Mouse (Mus musculus): ENCODE data around the gene Med27.
"Not testable (repeated sequence)": the region's sequence is repeated elsewhere in the genome, so short reads cannot be mapped to it uniquely, and the experiment has no call there.

The Med27 gene

GRCm38 (mm10) chr2:29519402-29519801 lies 172.8 kb downstream of the Med27 start:
- no peak for DNase-seq (ENCODE audit: low spot score in 2 of 2)

DNA sequence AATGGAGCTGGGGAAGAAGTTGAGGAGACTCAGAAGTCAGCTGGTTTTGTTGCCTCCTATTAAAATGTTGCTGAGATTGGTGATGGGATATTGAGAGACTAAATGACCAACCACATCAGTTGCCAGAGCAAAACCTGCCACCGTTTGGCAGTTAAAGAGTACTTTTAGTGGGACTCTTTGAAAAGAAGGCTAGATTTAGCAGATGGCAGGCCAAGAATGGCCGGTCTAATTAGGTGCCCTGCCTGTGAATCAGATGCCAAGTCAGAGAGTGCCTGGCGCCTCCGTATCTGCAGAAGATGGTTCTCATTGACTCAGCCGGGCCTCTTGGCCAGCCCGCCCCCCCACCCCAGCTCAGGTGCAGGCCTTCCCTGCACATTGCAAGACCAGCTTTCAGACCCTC lies 173.6 kb downstream of the Med27 start:
- DNase-seq (ENCODE audit: low spot score in 2 of 2), result no peak

- DNase-seq (ENCODE audit: low spot score in 2 of 2), result no peak
Measured at GRCm38 (mm10) chr2:29521486-29521885, 174.9 kb downstream of the Med27 start.

GRCm38 (mm10) chr2:29523918-29524811 lies 177.5 kb downstream of the Med27 start:
- no peak for DNase-seq (ENCODE audit: low spot score in 2 of 2)

DNA sequence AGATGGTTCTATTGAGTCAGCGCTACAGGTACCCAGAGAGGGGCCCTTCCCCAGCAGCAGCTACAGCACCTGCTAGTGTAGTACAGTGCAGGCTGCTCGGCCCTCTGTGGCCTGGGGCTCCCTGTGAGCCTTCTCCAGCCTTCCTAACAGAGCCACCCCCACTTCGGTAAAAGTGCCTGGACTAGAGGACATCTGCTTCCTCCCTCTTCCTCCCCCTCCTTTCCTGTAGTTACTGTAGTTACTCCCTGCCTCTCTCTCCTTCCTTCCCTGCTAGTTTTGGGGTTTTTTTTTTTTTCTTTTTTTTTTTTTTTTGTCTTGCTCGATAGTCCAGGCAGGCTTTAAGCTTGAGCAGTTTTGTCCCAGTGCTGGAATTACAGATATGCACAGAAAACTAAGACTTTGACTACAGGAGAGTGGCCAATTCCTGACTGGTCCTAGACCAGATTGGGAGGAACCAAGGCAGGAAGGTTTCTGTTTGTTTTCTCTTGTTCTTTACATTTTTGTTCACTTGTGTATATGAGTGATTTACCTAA lies 178.7 kb downstream of the Med27 start:
- no peak for DNase-seq (ENCODE audit: low spot score in 2 of 2)

DNA sequence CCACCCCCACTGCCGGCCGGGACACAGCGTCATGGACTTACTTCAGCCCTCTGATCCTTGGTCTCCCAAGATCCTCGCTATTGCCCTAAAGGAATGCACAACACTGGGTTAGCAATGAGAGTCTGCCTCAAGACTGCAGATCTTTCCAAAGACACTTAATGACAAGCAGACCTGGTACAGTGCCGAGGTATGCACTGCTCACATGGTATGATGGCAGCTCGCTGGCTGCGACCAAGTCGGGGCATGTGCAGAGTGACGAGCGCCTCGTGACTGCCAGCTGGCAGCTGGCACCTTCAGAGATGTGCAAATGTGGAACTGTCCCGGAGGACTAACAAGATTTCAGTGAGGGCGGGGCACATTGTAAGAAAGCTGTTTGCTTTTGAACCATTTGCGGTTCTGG lies 179.6 kb downstream of the Med27 start:
- peak; percentile 29 to 37 for DNase-seq (ENCODE audit: low spot score in 2 of 2)

- DNase-seq (ENCODE audit: low spot score in 2 of 2), result not testable (repeated sequence)
Measured at GRCm38 (mm10) chr2:29527480-29527879, 180.9 kb downstream of the Med27 start.

DNA sequence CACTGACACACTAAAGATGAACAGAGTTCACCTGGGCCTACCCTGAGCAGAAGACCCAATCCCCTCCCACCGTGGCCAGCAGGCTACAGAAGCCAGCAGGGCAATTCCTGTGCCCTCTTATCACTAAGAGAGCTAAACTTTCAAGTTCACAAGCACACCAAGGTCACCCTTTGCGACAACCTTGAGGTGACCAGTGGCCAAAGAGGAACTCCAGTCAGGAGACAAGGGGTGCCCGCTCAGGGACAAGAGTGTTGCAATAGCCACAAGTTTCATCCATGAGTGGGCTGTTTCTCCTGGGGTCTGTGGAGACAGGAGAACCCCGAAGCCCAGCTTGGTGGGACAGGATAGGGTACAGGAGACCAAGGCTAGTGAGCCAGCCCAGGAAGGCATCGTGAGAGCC lies 182.2 kb downstream of the Med27 start:
- DNase-seq (ENCODE audit: low spot score in 2 of 2), result no peak

- not testable (repeated sequence) for DNase-seq (ENCODE audit: low spot score in 2 of 2)
Measured at GRCm38 (mm10) chr2:29529788-29530187, 183.2 kb downstream of the Med27 start.

DNA sequence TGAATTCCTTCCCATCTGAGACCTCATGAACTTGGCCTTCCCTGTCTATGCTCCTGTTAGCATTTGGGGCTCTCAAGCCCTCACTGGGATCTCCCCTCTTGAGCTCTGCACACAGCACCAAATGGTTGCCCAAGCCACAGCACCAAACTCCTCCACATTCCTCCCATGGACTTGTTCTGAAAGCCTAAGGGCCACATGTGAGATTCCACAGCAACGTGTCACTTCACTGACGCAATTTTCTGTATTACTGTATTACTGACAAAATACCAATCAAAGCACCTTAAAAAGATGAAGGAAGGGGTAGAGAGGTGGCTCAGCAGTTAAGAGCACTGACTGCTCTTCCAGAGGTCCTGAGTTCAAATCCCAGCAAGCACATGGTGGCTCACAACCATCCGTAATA lies 185.6 kb downstream of the Med27 start:
- no peak for DNase-seq (ENCODE audit: low spot score in 2 of 2)

DNA sequence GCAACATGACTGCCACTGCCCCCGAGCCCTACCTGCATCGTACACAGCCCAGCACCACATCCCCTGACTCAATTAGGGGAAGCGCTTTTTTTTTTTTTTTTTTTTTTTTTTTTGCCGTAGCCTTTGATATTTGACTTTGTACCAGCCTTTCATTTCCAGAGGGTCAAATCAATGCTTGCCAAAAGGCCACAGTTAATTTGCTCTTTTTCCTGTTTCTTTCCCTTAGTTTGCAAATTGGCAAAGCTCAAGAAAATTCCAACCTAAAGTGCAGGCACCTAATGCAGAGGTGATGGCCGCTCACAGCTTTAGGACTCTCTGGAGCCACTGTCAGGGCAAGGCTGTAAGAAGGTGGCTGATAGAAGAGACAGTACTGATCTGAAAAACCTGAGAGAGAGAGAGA lies 186.3 kb downstream of the Med27 start:
- no peak for DNase-seq (ENCODE audit: low spot score in 2 of 2)

- no peak for DNase-seq (ENCODE audit: low spot score in 2 of 2)
Measured at GRCm38 (mm10) chr2:29535566-29536244, 189.1 kb downstream of the Med27 start.

DNA sequence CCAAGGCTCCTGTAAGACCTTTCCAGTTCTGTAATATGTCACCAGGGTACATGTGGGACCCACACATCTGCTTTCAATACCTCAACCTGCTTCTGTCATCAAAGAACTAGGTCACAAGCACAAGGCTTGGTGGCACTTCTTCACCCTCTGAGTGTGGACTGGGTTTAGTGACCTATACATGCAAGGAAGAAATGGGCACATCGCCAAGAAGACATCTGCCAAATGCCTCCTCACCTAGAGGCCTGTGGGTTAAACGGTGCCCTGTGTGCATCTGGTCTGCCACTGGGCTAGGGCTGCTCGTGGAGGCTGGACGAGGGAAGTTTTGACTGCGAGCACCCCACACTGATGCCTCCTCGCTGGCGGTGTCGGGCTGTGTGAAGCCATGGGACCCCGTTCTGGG lies 189.9 kb downstream of the Med27 start:
- DNase-seq (ENCODE audit: low spot score in 2 of 2), result no peak

DNA sequence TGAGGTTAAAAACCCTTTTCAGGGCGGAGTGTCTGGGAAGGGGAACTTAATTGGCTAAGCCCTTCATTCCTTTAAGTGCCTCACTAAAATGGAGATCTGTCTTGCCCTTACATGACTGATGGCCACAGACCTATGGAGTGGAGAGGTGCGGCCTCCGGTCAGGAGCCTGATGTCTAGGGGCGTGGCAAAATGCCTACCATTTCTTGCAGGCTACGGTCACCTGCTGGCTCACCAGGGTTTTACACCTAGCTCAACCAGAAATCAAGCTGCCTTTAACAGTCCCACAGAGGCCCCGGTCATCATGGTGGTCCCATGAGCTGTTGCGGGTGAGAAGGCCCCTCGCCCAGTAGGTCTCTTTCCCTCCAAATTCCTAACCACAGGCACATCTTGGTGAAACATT lies 190.7 kb downstream of the Med27 start:
- DNase-seq (ENCODE audit: low spot score in 2 of 2), result no peak

GRCm38 (mm10) chr2:29542039-29542438 lies 195.4 kb downstream of the Med27 start:
- no peak for DNase-seq (ENCODE audit: low spot score in 2 of 2)

DNA sequence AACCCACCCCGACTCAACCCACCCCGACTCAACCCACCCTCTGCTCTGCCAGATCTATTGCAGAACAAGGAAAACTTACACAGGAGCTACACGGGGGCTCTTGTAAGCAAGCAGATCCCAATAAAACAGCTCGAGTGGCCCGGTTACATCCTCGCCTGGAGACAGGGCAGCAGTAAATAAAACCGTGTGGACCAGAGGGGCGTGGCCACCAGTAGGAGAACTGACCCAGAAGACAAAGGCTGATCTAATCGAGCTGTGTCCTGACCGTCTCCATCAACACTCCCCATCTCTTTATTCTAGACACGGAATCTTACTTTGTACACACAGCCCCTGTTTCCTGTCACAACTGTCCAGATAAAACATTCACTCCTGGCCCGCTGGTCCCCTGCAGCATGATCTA lies 200.0 kb downstream of the Med27 start:
- DNase-seq (ENCODE audit: low spot score in 2 of 2), result no peak

DNA sequence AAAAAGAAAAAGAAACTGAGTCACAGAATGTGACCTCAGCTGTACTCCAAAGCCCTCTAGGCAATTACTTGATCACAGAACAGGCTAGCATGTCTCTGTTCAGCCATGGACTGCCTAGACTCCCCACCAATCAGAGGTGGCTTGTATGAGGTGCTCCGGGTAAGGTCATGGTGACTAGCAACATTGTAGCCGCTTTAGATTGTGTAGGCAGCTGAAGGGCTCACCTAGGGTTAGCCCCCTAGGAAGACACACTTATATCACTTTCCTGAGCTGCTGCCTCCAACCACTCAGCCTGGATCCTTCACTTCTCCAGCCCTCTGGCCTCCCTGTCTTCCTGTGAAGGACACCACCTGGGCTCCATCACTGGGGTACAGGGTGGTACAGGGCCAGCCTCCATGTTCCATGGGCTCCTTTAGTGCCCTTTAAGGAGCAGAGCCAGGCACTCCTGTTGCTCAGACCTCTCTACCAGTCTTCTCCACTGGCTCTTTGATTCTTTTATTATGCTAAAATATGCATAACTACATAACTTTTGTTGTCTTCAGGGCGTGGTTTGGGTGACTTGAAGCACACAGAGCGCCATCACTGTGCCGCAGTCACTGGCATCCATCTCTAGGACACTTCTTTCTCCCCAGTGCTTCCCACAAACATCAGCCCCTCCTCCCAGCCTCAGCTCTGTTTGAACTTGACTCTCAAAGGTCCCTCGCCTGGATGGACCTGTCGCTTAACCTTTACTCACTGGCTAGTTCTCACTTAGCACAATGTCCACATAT lies 205.4 kb downstream of the Med27 start:
- DNase-seq (ENCODE audit: low spot score in 2 of 2), result no peak

GRCm38 (mm10) chr2:29553945-29554634 lies 207.5 kb downstream of the Med27 start:
- DNase-seq (ENCODE audit: low spot score in 2 of 2), result peak; percentile 35 to 36

- DNase-seq (ENCODE audit: low spot score in 2 of 2), result no peak
Measured at GRCm38 (mm10) chr2:29558561-29558960, 211.9 kb downstream of the Med27 start.

- no peak for DNase-seq (ENCODE audit: low spot score in 2 of 2)
Measured at GRCm38 (mm10) chr2:29559955-29560354, 213.3 kb downstream of the Med27 start.

GRCm38 (mm10) chr2:29561468-29561867 lies 214.8 kb downstream of the Med27 start:
- no peak for DNase-seq (ENCODE audit: low spot score in 2 of 2)
